10 mouse cellular contexts compared by ENCODE assay signal in genomic region chr4:83794930-83795459, GRCm38 (mm10).
DNase-seq lines count a peak whose midpoint lies in the region; ATAC-seq and TF ChIP-seq lines count a peak whose summit lies in the region.
"Had no signal": no experiment of that assay in that cellular context is flagged by ENCODE, and none has a peak within 500 bp of the region (broad histone marks: within the 10 kb centered on the region; RNA-seq: fewer than 3 reads in every experiment).

No protein-coding gene starts in this region.

- no peak for TF ChIP-seq CTCF in forebrain, postnatal 0 days (IDR thresholded peaks at IDR 0.05; ENCODE audit: low read depth)

- no peak overlapping the region for H3K4me3 ChIP-seq in neural tube, embryonic 11.5 days (ENCODE audit: low read depth, low read length)
- no peak overlapping the region for H3K4me3 ChIP-seq in forebrain, postnatal 0 days (ENCODE audit: low read depth, low read length)
- no peak overlapping the region for H3K4me3 ChIP-seq in neural tube, embryonic 14.5 days (ENCODE audit: low read depth, low read length)
- H3K4me3 ChIP-seq: liver, embryonic 12.5 days; myocyte had no signal

- peak; percentile 20 for DNase-seq in neural tube, embryonic 11.5 days (ENCODE audit: low spot score)
- DNase-seq in neural tube, embryonic 10.5 days (ENCODE audit: extremely low spot score, low spot score) = no peak
- DNase-seq in forebrain, postnatal 0 days = no peak
- DNase-seq in mesoderm, embryonic 11.5 days (ENCODE audit: low read depth, low spot score) = peak; percentile 49
- no peak for DNase-seq in adrenal gland, postnatal 10 days
- DNase-seq in left cerebral cortex, adult 8-10 months (ENCODE audit: low spot score in 2 of 2) = no peak

- 26% methylated on average over 5 of the region's 5 CpGs for whole genome bisulfite sequencing in neural tube, embryonic 11.5 days
- WGBS in forebrain, postnatal 0 days = 23% methylated on average over 5 of the region's 5 CpGs
- 18% methylated on average over 5 of the region's 5 CpGs for WGBS in neural tube, embryonic 14.5 days

- peak overlapping the region; percentile 17; the same call in 1 of the 2 replicates for H3K27ac ChIP-seq in neural tube, embryonic 11.5 days (ENCODE audit: low read depth, low read length)
- no peak overlapping the region for H3K27ac ChIP-seq in forebrain, postnatal 0 days (ENCODE audit: low read depth, low read length)
- H3K27ac ChIP-seq in neural tube, embryonic 14.5 days (ENCODE audit: low read depth, low read length) = no peak overlapping the region
- H3K27ac ChIP-seq: liver, embryonic 12.5 days had no signal

- no peaks in the 10 kb centered on the region; the same call in 1 of the 2 replicates for H3K4me1 ChIP-seq in neural tube, embryonic 11.5 days (ENCODE audit: control insufficient read depth, insufficient read depth, low read length)
- no peaks in the 10 kb centered on the region for H3K4me1 ChIP-seq in forebrain, postnatal 0 days (ENCODE audit: insufficient read depth)
- H3K4me1 ChIP-seq in neural tube, embryonic 14.5 days (ENCODE audit: control insufficient read depth, insufficient read depth, low read length) = peaks cover 5% of the 10 kb centered on the region; the same call in 1 of the 2 replicates
- H3K4me1 ChIP-seq: liver, embryonic 12.5 days had no signal

- no peak overlapping the region for H3K4me2 ChIP-seq in neural tube, embryonic 11.5 days (ENCODE audit: low read depth)
- H3K4me2 ChIP-seq in forebrain, postnatal 0 days (ENCODE audit: low read depth) = peak overlapping the region; percentile 13
- peak overlapping the region; percentile 19; the same call in 1 of the 2 replicates for H3K4me2 ChIP-seq in neural tube, embryonic 14.5 days (ENCODE audit: low read depth, low read length)
- H3K4me2 ChIP-seq: liver, embryonic 12.5 days had no signal

- H3K9me3 ChIP-seq in neural tube, embryonic 11.5 days (ENCODE audit: control insufficient read depth, low read length) = no peaks in the 10 kb centered on the region
- H3K9me3 ChIP-seq in forebrain, postnatal 0 days (ENCODE audit: low read length) = no peaks in the 10 kb centered on the region
- no peaks in the 10 kb centered on the region for H3K9me3 ChIP-seq in neural tube, embryonic 14.5 days (ENCODE audit: control insufficient read depth, low read length)
- H3K9me3 ChIP-seq: liver, embryonic 12.5 days had no signal

- no peaks in the 10 kb centered on the region for H3K27me3 ChIP-seq in neural tube, embryonic 11.5 days (ENCODE audit: control insufficient read depth, insufficient read depth, low read length)
- H3K27me3 ChIP-seq in forebrain, postnatal 0 days (ENCODE audit: insufficient read depth, low read length) = no peaks in the 10 kb centered on the region
- H3K27me3 ChIP-seq in neural tube, embryonic 14.5 days (ENCODE audit: control insufficient read depth, insufficient read depth, low read length) = no peaks in the 10 kb centered on the region
- H3K27me3 ChIP-seq: liver, embryonic 12.5 days had no signal

- ATAC-seq in neural tube, embryonic 11.5 days (ENCODE audit: insufficient read depth, low FRiP score, low TSS enrichment) = peak; percentile 38; the same call in 1 of the 2 replicates
- no peak for ATAC-seq in forebrain, postnatal 0 days
- no peak for ATAC-seq in neural tube, embryonic 14.5 days (ENCODE audit: low read depth)
- ATAC-seq in CD4-positive, CD25-positive, alpha-beta regulatory T cell, adult 4 months = no peak
- ATAC-seq: liver, embryonic 12.5 days had no signal

- H3K36me3 ChIP-seq in neural tube, embryonic 11.5 days (ENCODE audit: control insufficient read depth, insufficient read depth, low read length) = no peaks in the 10 kb centered on the region
- H3K36me3 ChIP-seq in forebrain, postnatal 0 days (ENCODE audit: insufficient read depth) = no peaks in the 10 kb centered on the region
- no peaks in the 10 kb centered on the region for H3K36me3 ChIP-seq in neural tube, embryonic 14.5 days (ENCODE audit: control insufficient read depth, insufficient read depth, low read length)
- H3K36me3 ChIP-seq: liver, embryonic 12.5 days had no signal

- H3K9ac ChIP-seq in neural tube, embryonic 11.5 days (ENCODE audit: low read length) = no peak overlapping the region; the same call in 1 of the 2 replicates
- H3K9ac ChIP-seq in forebrain, postnatal 0 days = no peak overlapping the region
- no peak overlapping the region for H3K9ac ChIP-seq in neural tube, embryonic 14.5 days (replicated peaks; ENCODE audit: low read depth, low read length)
- H3K9ac ChIP-seq: liver, embryonic 12.5 days had no signal

Comparison
In these comparisons a context has a peak if more than half of its experiments do, and no peak if none do; other contexts are left out.
1. DNase-seq: peak in neural tube, embryonic 11.5 days (single experiment) and mesoderm, embryonic 11.5 days (single experiment); none in neural tube, embryonic 10.5 days (single experiment), forebrain, postnatal 0 days (single experiment), adrenal gland, postnatal 10 days (single experiment) and left cerebral cortex, adult 8-10 months (0 of 2).